Comparison of ENCODE assay signal across 9 mouse cellular contexts in genomic region chr11:118368330-118368729, GRCm38 (mm10). TPM values are rescaled to one million over a fixed set of nuclear protein-coding genes. Genes with fewer than 3 reads are reported as not detected.
DNase-seq lines count a peak whose midpoint lies in the region.
"Had no signal": no experiment of that assay in that cellular context is flagged by ENCODE, and none has a peak within 500 bp of the region (broad histone marks: within the 10 kb centered on the region; RNA-seq: fewer than 3 reads in every experiment).

No protein-coding gene starts in this region.

- peak; percentile 30 to 37 for DNase-seq in kidney, postnatal 25 days
- no peak for DNase-seq in kidney, adult 11 months
- DNase-seq in CD8-positive naive resting alpha-beta T cell, adult 2 months (ENCODE audit: low read depth in 2 of 2, low spot score in 2 of 2), result peak; percentile 35 to 60
- DNase-seq in T-cell, adult 2 months (ENCODE audit: low spot score), result peak; percentile 43
- DNase-seq in mesoderm, embryonic 11.5 days (ENCODE audit: low read depth, low spot score), result peak; percentile 43
- DNase-seq in layer of hippocampus, adult 9-10 months (ENCODE audit: low spot score), result no peak
- no peak for DNase-seq in Muller cell, postnatal 12 days (ENCODE audit: inconsistent ontology term)
- DNase-seq in adrenal gland, adult 8-10 months, result no peak
- DNase-seq: cerebellum, adult 18-20 months had no signal

RNA-seq across cellular contexts. Expression of gene Timp2, which starts 12.8 kb away (rescaled TPM):
- total RNA-seq in adrenal gland, adult 8-10 months (2022), result 100 to 1,000 TPM in 3 of 4 experiments, 10 to 100 TPM in 1; 95.5 to 261 (median 186) TPM

RNA-seq across cellular contexts. Expression of gene Cep295nl, which starts 26.0 kb away (rescaled TPM):
- total RNA-seq in adrenal gland, adult 8-10 months (2022), result 1 to 10 TPM in 2 of 4 experiments, under 1 TPM in 2; 0.41 to 2.9 (median 1.6) TPM

RNA-seq across cellular contexts. Expression of gene Lgals3bp, which starts 33.6 kb away (rescaled TPM):
- 100 to 1,000 TPM in 2 of 4 experiments, 10 to 100 TPM in 2; 88.8 to 112 (median 98.8) TPM for total RNA-seq in adrenal gland, adult 8-10 months (2022)

RNA-seq across cellular contexts. Expression of gene Cant1, which starts 50.6 kb away (rescaled TPM):
- total RNA-seq in adrenal gland, adult 8-10 months (2022), result 10 to 100 TPM; 36.8 to 39.6 (median 37.9) TPM

RNA-seq across cellular contexts. Expression of gene C1qtnf1, which starts 59.7 kb away (rescaled TPM):
- total RNA-seq in adrenal gland, adult 8-10 months (2022), result 10 to 100 TPM; 20.4 to 26.2 (median 24.3) TPM

Comparison
In these comparisons a context has a peak if more than half of its experiments do, and no peak if none do; other contexts are left out.
1. DNase-seq: peak in kidney, postnatal 25 days (2 of 2), CD8-positive naive resting alpha-beta T cell, adult 2 months (2 of 2), T-cell, adult 2 months (single experiment) and mesoderm, embryonic 11.5 days (single experiment); none in kidney, adult 11 months (single experiment), layer of hippocampus, adult 9-10 months (single experiment), Muller cell, postnatal 12 days (single experiment) and adrenal gland, adult 8-10 months (single experiment).